Mouse (Mus musculus) liver, postnatal 0 days (tissue): ENCODE results near the gene Tdrkh. TPM values are rescaled to one million over a fixed set of nuclear protein-coding genes. Genes with fewer than 3 reads are reported as not detected.

Source experiments
- ATAC-seq: fragments of 200-750 bp; cut with Nextera tagmentation; 2 replicates; pipeline ENCODE4 v1.8.0; 2017; ENCODE audit warnings: mild to moderate bottlenecking, moderate library complexity
- DNase-seq: peaks from one replicate; pipeline ENCODE4 v3.0.0-alpha.2; 2016
- H3K27ac ChIP-seq: fragments of 300-500 bp; sonication (generic); 2 replicates; pipeline ENCODE4 v1.5.1; 2014; ENCODE audit warnings: antibody characterized with exemption, moderate library complexity, mild to moderate bottlenecking, low read depth
- H3K27me3 ChIP-seq: fragments of 300-500 bp; sonication (generic); 2 replicates; pipeline ENCODE4 v1.6.1; 2014; ENCODE audit warnings: low read length, control low read depth, mixed read lengths; ENCODE audit not compliant: insufficient read depth
- H3K36me3 ChIP-seq: fragments of 300-500 bp; sonication (generic); replicated peaks from 2 replicates; pipeline ENCODE4 v1.6.1; 2014; ENCODE audit warnings: mild to moderate bottlenecking, control low read depth, low read length, moderate library complexity, mixed read lengths; ENCODE audit not compliant: insufficient read depth
- H3K4me1 ChIP-seq: fragments of 300-500 bp; sonication (generic); 2 replicates; pipeline ENCODE4 v1.6.1; 2014; ENCODE audit warnings: antibody characterized with exemption, mild to moderate bottlenecking, control low read depth; ENCODE audit not compliant: insufficient read depth
- H3K4me2 ChIP-seq: fragments of 300-500 bp; sonication (generic); 2 replicates; pipeline ENCODE4 v1.6.1; 2014; ENCODE audit warnings: low read depth, mild to moderate bottlenecking, low read length, moderate library complexity, mixed read lengths
- H3K4me3 ChIP-seq: fragments of 300-500 bp; sonication (generic); 2 replicates; pipeline ENCODE4 v1.5.1; 2014; ENCODE audit warnings: low read depth, low read length
- H3K9ac ChIP-seq: fragments of 300-500 bp; sonication (generic); replicated peaks from 2 replicates; pipeline ENCODE4 v1.6.1; 2014; ENCODE audit warnings: mild to moderate bottlenecking, moderate library complexity
- H3K9me3 ChIP-seq: fragments of 300-500 bp; sonication (generic); 2 replicates; pipeline ENCODE4 v1.6.1; 2016; ENCODE audit warnings: mild to moderate bottlenecking, control low read depth, low read length, mixed read lengths
- CTCF ChIP-seq: sonication (generic); IDR thresholded peaks from 2 replicates; pipeline ENCODE4 v1.5.1; 2016; ENCODE audit warnings: antibody characterized with exemption, low read depth
- EP300 ChIP-seq: IDR thresholded peaks from 2 replicates; pipeline ENCODE4 v1.6.1; 2016; ENCODE audit warnings: antibody characterized with exemption, low read depth, mild to moderate bottlenecking
- WGBS: fragments of 180-500 bp; shearing (Covaris S2); extraction: QIAGEN DNeasy Blood & Tissue Kit; methylation state at CpG from one replicate; pipeline ENCODE4 v1.1.7; 2014; ENCODE audit not compliant: insufficient replicate concordance; 5-methylcytosine and 5-hydroxymethylcytosine counted together
- polyA plus RNA-seq: library from polyadenylated mRNA; unstranded; fragments of >200 nt; fragmentation: Nextera tagmentation; extraction: Ambion mirVana; gene quantifications from 2 replicates; pipeline ENCODE4 v1.2.1, GENCODE M21; 2015

Tdrkh gene
- polyA plus RNA-seq = 7.1 and 7.7 TPM in 2 replicates

- peak; percentile 91 for DNase-seq
Observed at GRCm38 (mm10) chr3:94413031-94413679, at the start of gene Tdrkh. Gene Tdrkh (plus strand): TSS chr3:94413273.

GRCm38 (mm10) chr3:94363291-94364153 is 49.6 kb upstream of the Tdrkh start:
- peak overlapping the region; percentile 66 for H3K4me2 ChIP-seq
- peak overlapping the region; percentile 42 for H3K4me3 ChIP-seq
- peak overlapping the region; percentile 50 for H3K9ac ChIP-seq
- TF ChIP-seq CTCF (no peak), EP300 (no peak)
- H3K9me3 ChIP-seq = no peaks in the 10 kb centered on the region
- no peaks in the 10 kb centered on the region for H3K36me3 ChIP-seq
- 7% methylated on average over 85 of the region's 97 CpGs for WGBS
- peaks cover 34% of the 10 kb centered on the region for H3K27me3 ChIP-seq
- no peak overlapping the region for H3K27ac ChIP-seq
- ATAC-seq = peak; percentile 56
- DNase-seq = peak; percentile 40
- H3K4me1 ChIP-seq = peaks cover 9% of the 10 kb centered on the region; the same call in 1 of the 2 replicates

More at GRCm38 (mm10) chr3:94413031-94413679, at the start of gene Tdrkh:
- 8% methylated on average over 52 of the region's 52 CpGs for WGBS
- Histone ChIP-seq H3K9me3 (no peaks in the 10 kb centered on the region), H3K9ac (peak within 1 kb of the TSS; percentile 35; the same call in 1 of the 2 replicates), H3K27me3 (no peaks in the 10 kb centered on the region), H3K27ac (0 out of 2 replicates have a peak within 1 kb of the TSS, but pooled peaks have one; percentile 11), H3K4me2 (peak within 1 kb of the TSS; percentile 86), H3K4me3 (peak within 1 kb of the TSS; percentile 53), H3K36me3 (no peaks in the 10 kb centered on the region), H3K4me1 (peaks cover 12% of the 10 kb centered on the region)
- TF ChIP-seq EP300 = no peak
- TF ChIP-seq CTCF = peak; percentile 24; the same call in 1 of the 2 replicates
- ATAC-seq = peak; percentile 100

GRCm38 (mm10) chr3:94364154-94364526 is 48.9 kb upstream of the Tdrkh start:
- H3K36me3 ChIP-seq = no peaks in the 10 kb centered on the region
- H3K27me3 ChIP-seq = peaks cover 34% of the 10 kb centered on the region
- H3K4me3 ChIP-seq = peak overlapping the region; percentile 42
- H3K27ac ChIP-seq = no peak overlapping the region
- WGBS = 9% methylated on average over 18 of the region's 23 CpGs
- no peak for TF ChIP-seq EP300
- no peak for TF ChIP-seq CTCF
- H3K4me2 ChIP-seq = peak overlapping the region; percentile 66
- H3K9me3 ChIP-seq = no peaks in the 10 kb centered on the region
- peak overlapping the region; percentile 50; the same call in 1 of the 2 replicates for H3K9ac ChIP-seq
- ATAC-seq = no peak
- peaks cover 9% of the 10 kb centered on the region; the same call in 1 of the 2 replicates for H3K4me1 ChIP-seq
- no peak for DNase-seq

GRCm38 (mm10) chr3:94366761-94367160 is 46.3 kb upstream of the Tdrkh start:
- H3K4me2 ChIP-seq = no peak overlapping the region
- ATAC-seq (peak; percentile 40), DNase-seq (peak; percentile 80)
- H3K27me3 ChIP-seq = peaks cover 29% of the 10 kb centered on the region
- no peaks in the 10 kb centered on the region for H3K9me3 ChIP-seq
- H3K4me1 ChIP-seq = peaks cover 16% of the 10 kb centered on the region
- no peaks in the 10 kb centered on the region for H3K36me3 ChIP-seq
- no peak overlapping the region for H3K27ac ChIP-seq
- no peak overlapping the region for H3K4me3 ChIP-seq
- no peak overlapping the region for H3K9ac ChIP-seq
- TF ChIP-seq CTCF (peak; percentile 93), EP300 (no peak)
- 16% methylated on average over 3 of the region's 3 CpGs for WGBS

- Histone ChIP-seq H3K9ac (no peak overlapping the region), H3K4me3 (no peak overlapping the region), H3K27ac (0 out of 2 replicates have a peak overlapping the region, but pooled peaks have one; percentile 16), H3K4me1 (peaks cover 16% of the 10 kb centered on the region), H3K4me2 (no peak overlapping the region), H3K27me3 (peaks cover 24% of the 10 kb centered on the region), H3K9me3 (no peaks in the 10 kb centered on the region), H3K36me3 (no peaks in the 10 kb centered on the region)
- TF ChIP-seq EP300 (no peak), CTCF (no peak)
- no peak for DNase-seq
- 55% methylated on average over 6 of the region's 6 CpGs for WGBS
- ATAC-seq = no peak
Observed at GRCm38 (mm10) chr3:94367511-94367910, 45.6 kb upstream of the Tdrkh start.

GRCm38 (mm10) chr3:94368631-94369030 is 44.4 kb upstream of the Tdrkh start:
- Histone ChIP-seq H3K4me2 (no peak overlapping the region), H3K9ac (no peak overlapping the region), H3K36me3 (no peaks in the 10 kb centered on the region), H3K27ac (no peak overlapping the region), H3K4me3 (no peak overlapping the region), H3K4me1 (peaks cover 12% of the 10 kb centered on the region), H3K27me3 (peaks cover 13% of the 10 kb centered on the region), H3K9me3 (no peaks in the 10 kb centered on the region)
- ATAC-seq (no peak), DNase-seq (no peak)
- WGBS = 51% methylated on average over 6 of the region's 6 CpGs
- TF ChIP-seq CTCF (no peak), EP300 (no peak)
